Comparison of ENCODE assay signal across 17 mouse cellular contexts in genomic region chr19:42595066-42595465, GRCm38 (mm10). TPM values are rescaled to one million over a fixed set of nuclear protein-coding genes. Genes with fewer than 3 reads are reported as not detected.
DNase-seq lines count a peak whose midpoint lies in the region; TF ChIP-seq lines count a peak whose summit lies in the region.
"Had no signal": no experiment of that assay in that cellular context is flagged by ENCODE, and none has a peak within 500 bp of the region (broad histone marks: within the 10 kb centered on the region; RNA-seq: fewer than 3 reads in every experiment).

No protein-coding gene starts in this region.

- H3K9me3 ChIP-seq in heart, embryonic 10.5 days = no peaks in the 10 kb centered on the region
- H3K9me3 ChIP-seq: embryonic facial prominence, embryonic 13.5 days; heart, embryonic 12.5 days; hindbrain, embryonic 10.5 days had no signal

- no peaks in the 10 kb centered on the region for H3K27me3 ChIP-seq in heart, embryonic 10.5 days (ENCODE audit: insufficient read depth, poor library complexity, severe bottlenecking)
- H3K27me3 ChIP-seq in cerebellum, adult 2 months (ENCODE audit: control insufficient read depth, insufficient read depth, low read length) = no peaks in the 10 kb centered on the region
- H3K27me3 ChIP-seq: embryonic facial prominence, embryonic 13.5 days; heart, embryonic 12.5 days had no signal

- peaks cover 6% of the 10 kb centered on the region; the same call in 1 of the 2 replicates for H3K4me1 ChIP-seq in heart, embryonic 10.5 days
- H3K4me1 ChIP-seq in cerebellum, adult 2 months (ENCODE audit: control insufficient read depth, insufficient read depth, low read length) = 0 out of 2 replicates have a peak, but pooled peaks cover 2% of the 10 kb centered on the region

- TF ChIP-seq POLR2A in cerebellum, adult 2 months (IDR thresholded peaks at IDR 0.05; ENCODE audit: borderline replicate concordance, insufficient read depth, low read length) = no peak

- no peak for TF ChIP-seq CTCF in cerebellum, adult 2 months (IDR thresholded peaks at IDR 0.05; ENCODE audit: borderline replicate concordance, insufficient read depth, low read depth, low read length)

- H3K4me3 ChIP-seq in heart, embryonic 10.5 days = no peak overlapping the region
- H3K4me3 ChIP-seq in cerebellum, adult 2 months (replicated peaks; ENCODE audit: insufficient read depth, low read depth, low read length) = no peak overlapping the region
- H3K4me3 ChIP-seq: embryonic facial prominence, embryonic 13.5 days; gastrocnemius, adult 2 months; heart, embryonic 12.5 days; hindbrain, embryonic 10.5 days had no signal

- H3K27ac ChIP-seq in heart, embryonic 10.5 days = no peak overlapping the region
- H3K27ac ChIP-seq in cerebellum, adult 2 months (ENCODE audit: insufficient read depth, low read length) = no peak overlapping the region
- H3K27ac ChIP-seq: embryonic facial prominence, embryonic 13.5 days; gastrocnemius, adult 2 months; hindbrain, embryonic 10.5 days; hindbrain, embryonic 14.5 days had no signal

- WGBS in heart, embryonic 10.5 days = 91% methylated on average over 6 of the region's 6 CpGs
- 80% methylated on average over 6 of the region's 6 CpGs for WGBS in cerebellum, adult 2 months

- peaks cover 16% of the 10 kb centered on the region; the same call in 1 of the 2 replicates for H3K36me3 ChIP-seq in heart, embryonic 10.5 days

- peak; percentile 34 for DNase-seq in cerebellum, adult 11-12 months
- no peak for DNase-seq in cerebellum, postnatal 4 days (ENCODE audit: low spot score in 2 of 2)
- peak; percentile 70 for DNase-seq in heart, embryonic 10.5 days (ENCODE audit: low spot score)
- DNase-seq in heart, adult 9 months (ENCODE audit: low spot score in 2 of 2) = no peak
- DNase-seq in cerebellum, adult 2 months = peak; percentile 45 to 65
- DNase-seq in cerebellum, adult 9-11 months = peak; percentile 33
- DNase-seq in c-Kit-positive CD71-positive TER-119-positive erythroid progenitor cells, embryonic 14.5 days (ENCODE audit: low spot score) = no peak
- no peak for DNase-seq in adrenal gland, postnatal 36 days
- DNase-seq: adrenal gland, postnatal 10 days; gastrocnemius, adult 2 months; gastrocnemius, postnatal 25 days; kidney, adult 8-10 months had no signal

RNA-seq across cellular contexts. Expression of gene Loxl4, which starts 17.5 kb away (rescaled TPM):
- 0.04 and 0.10 TPM in 2 replicates for polyA plus RNA-seq in heart, embryonic 10.5 days (2016; fragmentation: Nextera tagmentation; extraction: Ambion mirVana)
- polyA plus RNA-seq in cerebellum, adult 2 months (2012; rRNA removed) = 0.11 and 0.23 TPM in 2 replicates
- 1 to 10 TPM; 1.4 to 2.0 TPM for total RNA-seq in adrenal gland, postnatal 36 days (2021)
- total RNA-seq: granulocyte monocyte progenitor cell, adult 5-6 weeks had no signal

Comparison
In these comparisons a context has a peak if more than half of its experiments do, and no peak if none do; other contexts are left out.
1. DNase-seq: peak in cerebellum, adult 11-12 months (single experiment), heart, embryonic 10.5 days (single experiment), cerebellum, adult 2 months (2 of 2) and cerebellum, adult 9-11 months (single experiment); none in cerebellum, postnatal 4 days (0 of 2), heart, adult 9 months (0 of 2), c-Kit-positive CD71-positive TER-119-positive erythroid progenitor cells, embryonic 14.5 days (single experiment) and adrenal gland, postnatal 36 days (0 of 2).